Mouse (Mus musculus): ENCODE measurements at regions not wholly inside any gene's neighbourhood (a gene's known extent, or its start where the extent isn't known, plus 50 kb on each side); places are given as distances from the start of the nearest gene placed in this dataset.

- TF ChIP-seq CTCF (IDR thresholded peaks at IDR 0.05) (no peak), EP300 (IDR thresholded peaks at IDR 0.05) (no peak)
These were observed 97.7 kb upstream of the Dnajc24 start for GRCm38 (mm10) chr2:106101002-106101401.

Data from lung, postnatal 0 days (tissue).